Mouse (Mus musculus) bone marrow macrophage, adult 2 months (primary cell): ENCODE results near the gene Mboat2.

ENCODE experiments used
- CTCF ChIP-seq: IDR thresholded peaks from 2 replicates; pipeline ENCODE4 v1.5.1; 2012; ENCODE audit warnings: low read depth, mild to moderate bottlenecking, low read length, moderate library complexity
- POLR2A ChIP-seq: IDR thresholded peaks from 2 replicates; pipeline ENCODE4 v1.6.1; 2012; ENCODE audit warnings: mild to moderate bottlenecking, low read depth, low read length, borderline replicate concordance

- TF ChIP-seq CTCF (no peak), POLR2A (no peak)
Measured at GRCm38 (mm10) chr12:24971490-24972200, 141.0 kb downstream of the Mboat2 start.
